Mouse (Mus musculus): ENCODE results near the gene Usf3.

The Usf3 gene

GRCm38 (mm10) chr16:44175001-44175400 is 2.0 kb downstream of the Usf3 start:
- DNase-seq, result peak; percentile 45

DNA sequence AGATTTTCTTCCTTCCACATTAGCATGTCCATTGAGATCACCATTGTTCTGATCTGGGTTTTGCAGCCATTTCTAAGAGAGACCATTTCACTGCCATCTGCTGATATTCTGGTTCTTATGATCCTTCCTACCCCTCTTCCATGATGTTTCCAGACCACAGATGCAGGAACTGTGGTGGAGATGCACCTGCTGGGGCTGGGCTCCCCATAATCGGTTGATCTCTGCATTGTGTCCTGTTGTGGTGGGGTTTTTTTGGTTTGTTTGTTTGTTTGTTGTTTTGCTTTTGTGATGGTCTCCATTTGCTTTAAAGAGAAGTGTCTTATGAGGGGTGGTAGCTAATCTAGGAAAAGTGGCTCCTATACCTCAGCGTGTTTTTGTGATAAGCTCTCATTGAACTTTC is 3.5 kb downstream of the Usf3 start:
- no peak for DNase-seq

GRCm38 (mm10) chr16:44178555-44178954 is 5.5 kb downstream of the Usf3 start:
- DNase-seq, result no peak

GRCm38 (mm10) chr16:44182597-44182996 is 9.6 kb downstream of the Usf3 start:
- no peak for DNase-seq

- DNase-seq, result no peak
Measured at GRCm38 (mm10) chr16:44184769-44185168, 11.7 kb downstream of the Usf3 start.

GRCm38 (mm10) chr16:44187172-44187571 is 14.1 kb downstream of the Usf3 start:
- DNase-seq, result no peak

DNA sequence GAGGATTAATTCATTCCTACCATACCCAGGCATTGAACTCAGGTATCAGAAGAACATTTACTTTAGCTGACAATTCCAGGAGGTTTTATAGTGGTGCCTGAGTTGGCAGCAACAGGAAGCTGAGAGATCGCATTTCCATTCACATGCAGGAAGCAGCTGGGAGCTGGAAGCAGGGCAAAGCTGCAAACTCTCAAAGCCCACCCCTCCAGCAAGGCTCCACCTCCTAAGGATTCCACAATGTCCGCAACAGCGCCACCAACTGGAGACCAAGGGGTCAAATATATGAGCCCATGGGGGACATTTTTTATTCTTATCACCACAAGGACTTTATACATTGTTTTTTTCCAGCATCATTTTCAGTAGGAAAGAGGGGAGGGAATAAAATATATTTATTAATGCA is 15.7 kb downstream of the Usf3 start:
- no peak for DNase-seq

- no peak for DNase-seq
Measured at GRCm38 (mm10) chr16:44190032-44190431, 17.0 kb downstream of the Usf3 start.

DNA sequence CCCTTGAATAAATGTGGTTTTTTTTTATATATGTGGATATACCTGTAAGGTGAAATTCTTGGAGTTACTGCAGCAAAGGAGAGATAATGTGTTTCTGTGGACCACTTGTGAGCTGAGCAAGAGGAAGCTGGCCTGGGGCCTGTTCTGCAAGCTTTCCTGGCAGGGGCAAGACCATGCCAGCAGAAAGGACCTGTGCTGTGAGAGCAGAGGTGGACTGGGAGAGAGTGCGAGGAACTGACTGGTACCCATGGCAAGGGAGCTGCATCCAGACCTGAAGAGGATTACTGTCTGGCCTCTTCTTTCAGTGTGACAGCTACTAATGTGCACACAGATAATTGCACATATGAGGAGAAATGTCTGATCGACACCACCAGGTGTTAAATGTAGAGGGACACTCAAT is 17.9 kb downstream of the Usf3 start:
- DNase-seq, result no peak

DNA sequence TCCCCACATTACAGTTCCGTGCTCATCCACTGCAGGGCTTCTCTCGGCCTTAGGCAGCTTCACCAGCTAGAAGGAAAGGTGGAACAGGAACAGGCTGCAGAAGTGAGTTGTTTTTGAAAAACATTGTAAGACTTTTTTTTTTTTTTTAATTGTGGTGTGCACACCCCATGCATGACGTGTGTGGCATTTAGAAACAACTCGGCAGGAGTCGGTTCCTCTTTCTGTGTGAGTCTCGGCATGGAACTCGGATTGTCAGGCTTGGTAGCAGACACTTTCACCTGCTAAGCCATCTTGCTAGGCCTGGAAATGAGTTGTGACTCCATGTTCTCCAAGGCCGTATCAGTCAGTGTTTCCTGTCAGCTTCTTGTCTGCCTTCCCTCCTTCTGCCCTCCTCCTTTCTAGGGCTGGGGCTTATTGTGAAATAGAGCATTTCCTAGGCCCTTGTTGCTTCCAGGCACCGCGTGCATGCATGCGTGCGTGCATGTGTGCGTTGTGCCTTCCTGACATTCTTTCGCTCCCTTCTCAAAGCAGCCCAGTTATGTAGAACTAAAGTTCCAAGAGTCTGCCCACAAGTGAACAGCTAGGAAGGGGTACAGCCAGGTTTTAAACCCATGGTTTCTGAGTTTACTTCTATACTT is 26.1 kb downstream of the Usf3 start:
- no peak for DNase-seq

- no peak for DNase-seq
Measured at GRCm38 (mm10) chr16:44200146-44200545, 27.1 kb downstream of the Usf3 start.

DNA sequence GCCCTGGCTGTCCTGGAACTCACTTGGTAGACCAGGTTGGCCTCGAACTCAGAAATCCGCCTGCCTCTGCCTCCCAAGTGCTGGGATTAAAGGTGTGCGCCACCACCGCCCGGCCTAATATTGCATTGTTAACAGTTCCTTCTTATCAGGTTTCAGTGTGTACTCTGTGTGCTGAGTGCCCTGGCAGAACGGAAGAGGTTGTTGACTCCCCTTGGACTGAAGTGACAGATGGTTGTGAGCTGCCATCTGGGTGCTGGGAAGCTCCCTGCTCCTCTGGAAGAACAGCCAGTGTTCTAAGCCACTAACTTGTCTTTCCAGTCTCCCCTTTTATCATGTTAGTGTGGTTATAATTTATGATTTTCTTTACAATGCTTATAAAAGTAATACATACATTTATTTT is 31.3 kb downstream of the Usf3 start:
- no peak for DNase-seq

- no peak for DNase-seq
Measured at GRCm38 (mm10) chr16:44205973-44206372, 32.9 kb downstream of the Usf3 start.

- no peak for DNase-seq
Measured at GRCm38 (mm10) chr16:44210156-44211053, 37.4 kb downstream of the Usf3 start.

GRCm38 (mm10) chr16:44211054-44211414 is 38.0 kb downstream of the Usf3 start:
- DNase-seq, result no peak

DNA sequence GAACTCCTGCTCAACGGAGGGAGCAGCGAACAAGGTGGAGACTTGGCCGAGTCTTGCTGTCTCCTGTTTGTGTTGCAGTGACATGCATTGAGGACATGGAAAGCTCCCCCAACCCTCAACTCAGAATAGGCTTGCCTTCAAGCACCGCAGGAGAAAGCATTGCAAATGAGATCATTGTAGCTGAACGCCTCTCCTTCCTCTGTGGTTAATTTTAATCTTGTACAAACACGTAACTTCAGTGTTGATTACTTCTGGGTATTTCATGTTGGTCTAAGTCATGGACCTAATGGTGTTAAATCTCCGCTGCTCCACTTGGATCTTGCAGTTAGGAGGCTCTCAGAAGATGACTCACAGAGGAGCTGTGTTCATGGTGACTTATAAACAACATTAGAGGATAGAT is 39.7 kb downstream of the Usf3 start:
- DNase-seq, result no peak

DNA sequence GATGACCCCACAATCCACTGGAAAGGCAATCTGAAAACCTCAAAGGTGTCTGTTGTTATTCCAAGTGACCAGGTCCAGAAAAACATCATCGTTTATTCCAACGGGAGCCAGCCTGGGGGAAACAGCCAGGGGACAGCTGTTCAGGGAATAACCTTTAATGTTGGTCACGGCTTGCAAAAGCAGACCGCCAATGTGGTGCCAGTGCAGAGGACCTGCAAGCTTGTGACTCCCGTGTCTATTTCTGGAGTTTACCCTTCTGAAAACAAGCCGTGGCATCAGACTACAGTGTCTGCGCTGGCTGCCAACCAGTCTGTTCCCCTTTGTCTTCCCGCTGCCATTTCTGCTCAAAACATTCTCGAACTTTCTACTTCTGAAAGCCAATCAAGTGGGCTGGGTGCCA is 42.5 kb downstream of the Usf3 start:
- DNase-seq, result no peak

- no peak for DNase-seq
Measured at GRCm38 (mm10) chr16:44216417-44216816, 43.4 kb downstream of the Usf3 start.

DNA sequence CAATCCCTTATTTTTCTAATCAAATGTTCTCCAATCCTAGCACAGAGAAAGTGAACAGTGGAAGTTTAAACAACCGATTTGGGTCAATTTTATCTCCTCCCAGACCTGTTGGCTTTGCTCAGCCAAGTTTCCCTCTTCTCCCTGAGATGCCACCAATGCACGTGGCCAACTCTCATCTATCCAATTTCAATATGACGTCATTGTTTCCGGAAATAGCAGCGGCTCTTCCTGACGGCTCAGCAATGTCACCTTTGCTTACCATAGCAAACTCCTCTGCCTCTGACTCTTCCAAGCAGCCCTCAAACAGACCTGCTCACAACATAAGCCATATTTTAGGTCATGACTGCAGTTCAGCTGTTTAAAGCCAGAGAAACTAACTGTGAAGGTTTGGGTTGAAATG is 48.4 kb downstream of the Usf3 start:
- DNase-seq, result no peak

DNA sequence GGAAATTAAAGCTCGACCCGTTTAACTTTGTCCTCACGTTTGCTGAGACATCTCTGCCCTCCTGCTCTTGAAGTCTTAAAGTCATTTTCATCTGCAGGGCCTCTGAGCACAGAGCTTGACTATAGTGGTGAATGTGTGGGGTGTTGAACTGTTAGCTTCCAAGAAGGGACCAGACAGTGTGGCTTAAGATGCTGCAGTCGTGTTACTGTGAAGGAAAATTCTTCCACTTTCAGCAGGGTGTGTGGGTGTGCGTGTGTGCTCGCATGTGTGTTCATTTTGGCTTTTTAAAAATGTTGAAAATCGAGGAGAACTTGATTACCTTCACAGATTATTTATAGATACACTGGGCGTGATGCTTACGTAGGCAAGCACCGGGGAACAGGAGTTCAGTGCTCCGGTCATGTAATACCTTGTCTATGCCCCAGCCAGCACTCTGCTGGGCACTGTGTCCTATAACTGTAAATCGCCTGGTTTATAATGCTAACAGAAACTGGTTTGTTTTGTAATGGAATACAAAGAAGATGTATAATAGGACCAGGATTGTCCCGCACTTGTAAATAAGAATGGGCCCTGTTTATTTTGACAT is 53.8 kb downstream of the Usf3 start:
- DNase-seq, result no peak

- no peak for DNase-seq
Measured at GRCm38 (mm10) chr16:44233019-44233418, 60.0 kb downstream of the Usf3 start.

DNA sequence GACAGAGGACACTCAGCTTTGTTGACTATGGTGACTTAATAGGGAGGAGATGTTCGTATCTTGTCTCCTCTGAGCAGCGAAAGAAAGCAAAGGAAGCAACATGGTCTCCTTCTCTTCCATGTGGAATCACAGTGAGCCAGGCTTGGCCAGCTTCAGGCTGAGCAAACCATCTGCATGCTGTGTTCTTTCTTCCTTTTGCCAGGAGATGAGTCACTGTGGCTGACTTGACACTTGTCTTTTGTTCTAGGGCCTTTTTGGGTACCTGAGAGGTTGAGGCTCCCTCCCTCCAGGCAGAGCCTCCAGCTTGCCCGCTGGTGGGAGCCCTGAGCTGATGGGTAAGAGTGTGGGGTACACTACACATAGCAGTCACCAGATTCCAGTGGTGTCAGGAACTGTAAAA is 64.8 kb downstream of the Usf3 start:
- no peak for DNase-seq

DNA sequence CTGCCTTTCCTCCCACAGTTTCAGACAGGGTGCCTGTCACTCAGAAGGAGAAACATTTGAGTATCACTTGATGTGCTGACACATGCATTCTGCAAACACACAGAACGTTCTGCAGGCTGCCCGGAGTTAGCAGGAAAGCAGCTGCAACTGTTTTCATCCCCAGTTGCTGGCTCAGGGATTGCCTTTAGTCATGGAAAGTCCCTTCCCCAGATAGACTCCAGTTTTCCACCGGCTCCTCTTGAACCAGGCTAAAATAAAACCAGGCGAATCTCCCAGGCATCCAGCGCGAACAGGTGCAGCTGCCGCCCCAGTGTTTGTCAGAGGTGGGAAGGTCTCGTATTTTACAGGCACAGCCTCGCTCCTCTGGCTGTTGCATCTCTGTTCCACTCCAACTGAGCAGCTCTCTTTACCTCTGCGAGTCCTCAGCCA is 65.8 kb downstream of the Usf3 start:
- no peak for DNase-seq

DNA sequence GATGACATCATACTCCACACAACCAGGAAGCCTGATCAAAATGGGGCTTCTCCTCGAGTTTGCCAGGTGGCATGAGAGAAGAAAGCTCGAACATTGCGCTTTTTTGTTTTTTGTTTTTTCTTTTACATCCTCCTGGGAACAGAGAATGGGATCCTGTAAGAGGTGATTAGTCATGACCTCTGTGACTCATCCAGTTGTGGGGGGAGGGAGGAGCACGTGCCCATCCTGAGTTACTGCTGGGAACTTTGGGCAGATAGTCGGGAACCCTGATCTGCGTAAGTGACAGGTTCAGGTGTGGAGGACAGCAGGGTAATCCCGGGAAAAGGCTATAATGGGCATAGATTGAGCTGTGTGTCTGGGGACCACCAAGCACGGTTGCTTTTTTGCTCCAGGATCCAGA is 67.4 kb downstream of the Usf3 start:
- no peak for DNase-seq
